Mouse (Mus musculus) adrenal gland, postnatal 4 days (tissue): ENCODE measurements around the gene Podn. TPM values are rescaled to one million over a fixed set of nuclear protein-coding genes. Genes with fewer than 3 reads are reported as not detected.
"Not testable (repeated sequence)": the region's sequence is repeated elsewhere in the genome, so short reads cannot be mapped to it uniquely, and the experiment has no call there.

Source experiments
- DNase-seq, 2 experiments: peaks; one replicate each; pipeline ENCODE4 v3.0.0; 2021 to 2022; ENCODE audit warnings: low spot score in 2 of 2, mixed read lengths in 2 of 2
- total RNA-seq, 2 experiments: library from RNA; stranded (reverse); gene quantifications; 2 replicates each; pipeline ENCODE4 v1.2.3; 2021

The Podn gene
- total RNA-seq, 2 experiments from 2014 or later = 6.2 to 8.5 TPM

GRCm38 (mm10) chr4:108079762-108080161 is 16.5 kb downstream of the Podn start:
- no peak for DNase-seq

GRCm38 (mm10) chr4:108079191-108079590 is 17.1 kb downstream of the Podn start:
- DNase-seq = not testable (repeated sequence)

GRCm38 (mm10) chr4:108077224-108077955 is 18.9 kb downstream of the Podn start:
- no peak for DNase-seq

GRCm38 (mm10) chr4:108074204-108074823 is 21.9 kb downstream of the Podn start:
- DNase-seq = no peak

- DNase-seq = no peak
Measured at GRCm38 (mm10) chr4:108072086-108072485, 24.2 kb downstream of the Podn start.

- peak; percentile 85 to 86 for DNase-seq
Measured at GRCm38 (mm10) chr4:108071235-108071901, 24.9 kb downstream of the Podn start.

- DNase-seq = no peak
Measured at GRCm38 (mm10) chr4:108070723-108071122, 25.5 kb downstream of the Podn start.

- DNase-seq = no peak
Measured at GRCm38 (mm10) chr4:108070286-108070685, 26.0 kb downstream of the Podn start.

GRCm38 (mm10) chr4:108068081-108068480 is 28.2 kb downstream of the Podn start:
- DNase-seq = no peak

- no peak for DNase-seq
Measured at GRCm38 (mm10) chr4:108067261-108067660, 29.0 kb downstream of the Podn start.

- no peak for DNase-seq
Measured at GRCm38 (mm10) chr4:108066569-108066968, 29.7 kb downstream of the Podn start.

GRCm38 (mm10) chr4:108065176-108065844 is 30.9 kb downstream of the Podn start:
- DNase-seq = no peak

GRCm38 (mm10) chr4:108063616-108064015 is 32.6 kb downstream of the Podn start:
- no peak for DNase-seq

- no peak for DNase-seq
Measured at GRCm38 (mm10) chr4:108062524-108062923, 33.7 kb downstream of the Podn start.

GRCm38 (mm10) chr4:108060774-108061173 is 35.5 kb downstream of the Podn start:
- no peak for DNase-seq

GRCm38 (mm10) chr4:108059601-108060379 is 36.5 kb downstream of the Podn start:
- no peak for DNase-seq

GRCm38 (mm10) chr4:108058166-108058565 is 38.1 kb downstream of the Podn start:
- DNase-seq = no peak

- no peak for DNase-seq
Measured at GRCm38 (mm10) chr4:108057247-108057646, 39.0 kb downstream of the Podn start.

GRCm38 (mm10) chr4:108055873-108056272 is 40.4 kb downstream of the Podn start:
- DNase-seq = no peak

- no peak for DNase-seq
Measured at GRCm38 (mm10) chr4:108052673-108053072, 43.6 kb downstream of the Podn start.
